Mouse (Mus musculus) midbrain, embryonic 11.5 days (tissue): ENCODE data around the gene Fancg. TPM values are rescaled to one million over a fixed set of nuclear protein-coding genes. Genes with fewer than 3 reads are reported as not detected.
A peak's percentile ranks its signal among the peaks of the same experiment; 100 is the strongest.

Experiments used
- ATAC-seq: fragments of 200-750 bp; cut with Nextera tagmentation; 2 replicates; pipeline ENCODE4 v1.8.0; 2017; ENCODE audit warnings: moderate TSS enrichment, moderate library complexity; ENCODE audit not compliant: low FRiP score
- DNase-seq: peaks from one replicate; pipeline ENCODE4 v3.0.0; 2015; ENCODE audit warnings: low spot score; ENCODE audit errors: missing footprints
- H3K27ac ChIP-seq: fragments of 300-500 bp; sonication (generic); 2 replicates; pipeline ENCODE4 v1.5.1; 2014; ENCODE audit warnings: low read depth, low read length
- H3K27me3 ChIP-seq: fragments of 300-500 bp; sonication (generic); 2 replicates; pipeline ENCODE4 v1.6.1; 2014; ENCODE audit warnings: mild to moderate bottlenecking, low read length, moderate library complexity, mixed read lengths; ENCODE audit not compliant: control insufficient read depth, insufficient read depth
- H3K36me3 ChIP-seq: fragments of 300-500 bp; sonication (generic); 2 replicates; pipeline ENCODE4 v1.6.1; 2014; ENCODE audit warnings: mild to moderate bottlenecking, low read length, moderate library complexity, mixed read lengths; ENCODE audit not compliant: control insufficient read depth, insufficient read depth
- H3K4me1 ChIP-seq: fragments of 300-500 bp; sonication (generic); 2 replicates; pipeline ENCODE4 v1.6.1; 2014; ENCODE audit warnings: low read length; ENCODE audit not compliant: control insufficient read depth, insufficient read depth
- H3K4me2 ChIP-seq: fragments of 300-500 bp; sonication (generic); 2 replicates; pipeline ENCODE4 v1.6.1; 2014; ENCODE audit warnings: mild to moderate bottlenecking, moderate library complexity
- H3K4me3 ChIP-seq: fragments of 300-500 bp; sonication (generic); 2 replicates; pipeline ENCODE4 v1.5.1; 2014; ENCODE audit warnings: low read depth, low read length
- H3K9ac ChIP-seq: fragments of 300-500 bp; sonication (generic); 2 replicates; pipeline ENCODE4 v1.6.1; 2014; ENCODE audit warnings: low read length
- H3K9me3 ChIP-seq: fragments of 300-500 bp; sonication (generic); 2 replicates; pipeline ENCODE4 v1.6.1; 2016; ENCODE audit warnings: low read length; ENCODE audit not compliant: control insufficient read depth
- WGBS: fragments of 180-500 bp; shearing (Covaris S2); extraction: QIAGEN DNeasy Blood & Tissue Kit; methylation state at CpG from one replicate; pipeline ENCODE4 v1.1.7; 2014; 5-methylcytosine and 5-hydroxymethylcytosine counted together
- polyA plus RNA-seq: library from polyadenylated mRNA; unstranded; fragments of >200 nt; fragmentation: Nextera tagmentation; extraction: Ambion mirVana; gene quantifications from 2 replicates; pipeline ENCODE4 v1.2.1, GENCODE M21; 2014

Gene Fancg
- polyA plus RNA-seq, 1 experiment from 2014 or later: 22.0 TPM

DNA sequence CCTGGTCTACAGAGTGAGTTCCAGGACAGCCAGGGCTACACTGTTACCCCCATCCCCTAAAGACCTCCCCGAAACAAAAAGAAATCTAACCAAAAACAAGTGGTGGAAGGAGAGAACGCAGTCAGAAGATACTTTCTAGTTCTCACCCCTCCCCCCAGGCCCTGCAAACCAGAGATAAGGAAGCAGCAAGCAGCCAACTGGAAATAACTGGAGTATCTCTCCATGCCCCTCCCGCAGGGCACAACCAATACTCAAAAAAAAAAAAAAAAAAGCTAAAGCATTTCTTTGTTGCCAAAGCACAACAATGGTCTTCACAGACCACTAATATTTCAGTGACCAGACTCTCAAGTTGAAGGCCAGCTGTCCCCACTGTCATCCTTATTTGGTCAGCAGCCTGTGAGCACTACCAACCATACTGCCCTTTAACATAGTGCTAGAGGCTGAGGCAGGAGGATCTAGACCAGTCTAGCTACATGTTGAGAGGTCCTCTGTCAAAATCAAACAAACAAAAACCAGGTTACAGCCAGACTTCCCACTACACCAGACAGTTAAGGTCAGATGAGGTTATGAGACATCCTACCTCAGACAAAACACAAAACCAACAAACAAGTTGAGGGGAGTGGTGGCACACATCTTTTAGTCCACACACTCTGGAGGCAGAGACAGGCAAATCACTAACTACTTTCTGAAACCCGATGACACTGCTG lies 27.7 kb upstream of the Fancg start:
- Histone ChIP-seq H3K9ac (no peak overlapping the region), H3K9me3 (no peaks in the 10 kb centered on the region), H3K4me1 (peaks cover 22% of the 10 kb centered on the region), H3K27ac (no peak overlapping the region), H3K36me3 (peaks cover 14% of the 10 kb centered on the region), H3K4me3 (no peak overlapping the region), H3K27me3 (no peaks in the 10 kb centered on the region), H3K4me2 (no peak overlapping the region; the same call in 1 of the 2 replicates)
- WGBS: 73% methylated on average over 4 of the region's 4 CpGs
- DNase-seq (no peak), ATAC-seq (no peak)

DNA sequence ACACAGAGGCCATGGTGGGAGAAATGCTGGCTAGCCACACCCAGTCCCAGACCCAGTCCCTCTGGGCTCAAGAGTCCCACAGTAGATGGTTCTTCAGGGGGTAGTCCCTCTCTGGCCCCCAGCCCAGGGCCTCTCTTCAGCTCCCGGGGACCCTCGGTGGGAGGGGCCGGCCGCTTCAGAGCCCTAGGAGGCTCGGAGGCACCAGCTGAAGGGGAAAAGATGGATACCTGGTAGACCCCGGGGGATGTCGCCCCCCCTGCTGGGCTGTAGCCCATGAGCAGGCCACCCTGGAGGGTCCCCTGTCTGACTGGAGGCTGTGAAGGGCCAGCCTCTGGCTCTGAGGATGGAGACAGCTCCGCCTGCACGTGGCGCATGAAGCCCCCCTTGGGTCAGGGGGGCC lies 26.1 kb upstream of the Fancg start:
- Histone ChIP-seq H3K9me3 (no peaks in the 10 kb centered on the region), H3K27me3 (no peaks in the 10 kb centered on the region), H3K4me2 (no peak overlapping the region), H3K27ac (no peak overlapping the region), H3K4me1 (peaks cover 32% of the 10 kb centered on the region), H3K4me3 (no peak overlapping the region), H3K36me3 (peaks cover 14% of the 10 kb centered on the region), H3K9ac (no peak overlapping the region)
- WGBS: 89% methylated on average over 10 of the region's 10 CpGs
- ATAC-seq (no peak), DNase-seq (no peak)

DNA sequence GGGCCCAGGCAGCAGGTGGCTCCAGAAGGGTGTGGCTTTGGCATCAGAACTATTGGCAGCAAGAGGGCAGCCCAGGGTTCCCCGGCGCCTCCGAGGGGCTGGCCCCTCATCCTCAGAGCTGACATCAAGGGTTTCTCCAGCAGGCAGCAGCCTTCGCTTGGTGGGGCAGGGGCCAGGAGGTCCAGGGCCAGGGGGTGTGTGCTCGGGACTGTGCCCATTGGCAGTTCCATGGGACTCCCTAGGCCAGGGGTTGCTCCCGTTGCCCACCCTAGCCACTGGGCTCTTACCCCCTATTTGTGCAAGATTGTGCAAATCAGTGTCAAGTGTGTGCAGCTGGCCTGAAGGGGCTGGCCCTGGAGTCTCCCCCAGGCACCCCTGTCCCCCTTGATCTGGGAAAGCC lies 25.5 kb upstream of the Fancg start:
- ATAC-seq: no peak
- Histone ChIP-seq H3K4me2 (no peak overlapping the region), H3K27me3 (no peaks in the 10 kb centered on the region), H3K4me1 (peaks cover 29% of the 10 kb centered on the region), H3K9ac (no peak overlapping the region), H3K4me3 (no peak overlapping the region), H3K36me3 (peaks cover 14% of the 10 kb centered on the region), H3K27ac (no peak overlapping the region), H3K9me3 (no peaks in the 10 kb centered on the region)
- no peak for DNase-seq
- 86% methylated on average over 6 of the region's 6 CpGs for WGBS

DNA sequence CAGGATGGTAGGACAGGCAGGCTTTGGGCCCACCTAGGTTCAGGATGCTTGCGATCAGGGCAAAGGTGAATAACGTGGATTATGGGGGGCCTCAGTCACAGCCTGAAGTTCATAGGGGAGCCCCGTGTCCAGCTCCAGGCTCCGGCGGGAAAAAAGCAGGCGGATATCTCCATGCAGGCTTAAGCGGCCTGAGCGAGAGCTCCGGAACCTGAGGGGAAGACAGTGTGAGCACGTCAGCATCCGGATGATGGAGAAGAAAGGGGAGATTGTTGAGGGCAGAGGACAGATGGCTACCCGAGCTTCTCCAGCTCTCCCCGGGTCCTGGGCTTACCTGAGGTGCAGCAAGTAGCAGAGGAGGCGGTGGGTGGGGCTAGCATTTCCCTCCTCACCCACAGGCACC lies 23.2 kb upstream of the Fancg start:
- no peak for DNase-seq
- no peak for ATAC-seq
- Histone ChIP-seq H3K9ac (no peak overlapping the region), H3K4me3 (no peak overlapping the region), H3K4me1 (peaks cover 18% of the 10 kb centered on the region), H3K27ac (no peak overlapping the region), H3K27me3 (no peaks in the 10 kb centered on the region), H3K4me2 (no peak overlapping the region), H3K9me3 (no peaks in the 10 kb centered on the region), H3K36me3 (peaks cover 21% of the 10 kb centered on the region)
- 85% methylated on average over 14 of the region's 14 CpGs for WGBS

DNA sequence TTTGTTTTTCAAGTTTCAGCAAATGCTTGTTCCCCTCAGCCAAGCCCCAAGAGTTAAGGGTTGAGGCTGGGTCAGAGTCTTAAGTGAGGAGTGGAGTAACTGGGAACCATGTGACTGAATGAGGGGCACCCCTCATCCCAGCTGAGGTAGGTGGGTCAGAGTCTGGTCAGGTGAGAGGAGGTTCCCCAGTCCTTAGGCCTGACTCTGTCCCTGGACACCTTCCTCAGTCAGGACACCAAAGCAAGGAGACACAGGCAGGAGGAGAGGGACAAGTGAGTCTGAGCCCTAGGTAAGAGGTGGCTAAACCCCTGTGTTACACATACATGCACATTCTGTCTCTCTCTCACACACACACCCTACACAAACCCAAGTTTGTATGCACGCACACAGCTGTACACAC lies 22.2 kb upstream of the Fancg start:
- no peak overlapping the region for H3K4me3 ChIP-seq
- WGBS: 77% methylated on average over 1 of the region's 1 CpGs
- DNase-seq: no peak
- no peaks in the 10 kb centered on the region for H3K9me3 ChIP-seq
- peaks cover 18% of the 10 kb centered on the region for H3K4me1 ChIP-seq
- H3K4me2 ChIP-seq: no peak overlapping the region
- H3K27me3 ChIP-seq: no peaks in the 10 kb centered on the region
- peak overlapping the region; percentile 91 for H3K27ac ChIP-seq
- no peak for ATAC-seq
- H3K36me3 ChIP-seq: peaks cover 21% of the 10 kb centered on the region
- no peak overlapping the region; the same call in 1 of the 2 replicates for H3K9ac ChIP-seq

DNA sequence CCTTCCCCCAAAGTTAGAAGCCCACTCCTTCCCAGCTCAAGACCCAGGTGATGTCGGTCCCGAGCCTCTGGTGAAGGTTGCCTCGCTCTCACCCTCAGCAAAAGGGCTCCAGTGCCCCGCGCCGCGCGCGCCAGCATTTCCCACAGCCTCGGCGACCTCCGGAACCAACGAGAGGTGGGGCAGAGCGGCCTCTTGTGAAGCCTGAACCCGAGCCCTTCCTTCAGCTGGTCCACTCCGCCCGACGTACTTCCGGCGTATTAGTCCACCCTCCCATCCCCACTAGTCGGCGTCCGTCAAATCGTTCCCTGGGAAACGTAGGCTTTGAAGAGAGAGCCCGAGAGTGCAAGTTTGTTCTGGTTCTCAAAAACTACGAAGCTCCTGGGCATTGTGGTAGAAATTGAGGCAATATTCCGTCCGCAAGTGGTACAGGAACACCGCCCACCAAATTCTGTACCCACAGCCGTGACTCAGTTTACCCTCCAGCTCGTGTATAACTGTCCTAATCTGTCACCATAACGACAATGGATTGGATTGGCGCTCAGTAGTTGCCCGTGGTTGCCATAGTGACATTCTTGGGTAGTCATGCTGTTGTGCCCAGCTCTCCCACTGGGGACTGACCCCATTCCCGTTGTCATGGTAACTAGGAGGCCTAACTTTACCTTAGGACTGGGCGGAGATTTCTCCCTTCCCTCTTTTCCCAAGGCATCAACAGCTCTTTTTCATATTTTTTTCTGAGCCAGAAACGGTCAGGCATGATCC lies 21.1 kb upstream of the Fancg start, which contains the start of gene Stoml2:
Gene Stoml2 (minus strand): TSS at position 474 of the 759 bp plus-strand sequence.
- Histone ChIP-seq H3K4me3 (peak within 1 kb of the TSS; percentile 63), H3K36me3 (peaks cover 19% of the 10 kb centered on the region)

DNA sequence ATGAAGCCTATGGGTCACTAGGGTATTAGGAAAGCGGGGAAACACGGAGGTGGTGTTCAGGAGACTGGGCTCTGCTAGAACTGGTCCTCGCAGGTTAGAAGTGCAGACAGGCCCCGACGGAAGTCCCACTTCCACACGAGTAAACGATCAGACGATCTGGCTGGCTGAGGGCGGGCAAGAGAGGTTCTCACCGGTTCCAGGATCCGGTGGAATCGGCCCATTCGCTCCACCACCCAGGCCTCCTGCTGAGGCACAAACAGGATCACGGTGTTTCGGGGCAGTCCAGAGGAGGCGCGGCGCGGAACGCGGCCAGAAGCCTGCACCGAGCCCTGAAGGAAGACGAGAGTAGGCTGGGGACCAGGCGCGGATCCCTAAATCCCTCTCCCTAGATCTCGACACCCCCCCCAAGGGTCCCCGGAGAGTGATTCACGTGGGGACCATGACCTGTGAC lies 20.5 kb upstream of the Fancg start:
- H3K27me3 ChIP-seq: no peaks in the 10 kb centered on the region
- peaks cover 14% of the 10 kb centered on the region for H3K36me3 ChIP-seq
- peak overlapping the region; percentile 63 for H3K4me3 ChIP-seq
- H3K27ac ChIP-seq: peak overlapping the region; percentile 91
- peaks cover 17% of the 10 kb centered on the region for H3K4me1 ChIP-seq
- ATAC-seq (peak; percentile 65; the same call in 1 of the 2 replicates), DNase-seq (no peak)
- no peaks in the 10 kb centered on the region for H3K9me3 ChIP-seq
- H3K4me2 ChIP-seq: peak overlapping the region; percentile 80
- H3K9ac ChIP-seq: peak overlapping the region; percentile 85
- 1% methylated on average over 28 of the region's 28 CpGs for WGBS

More for the DNA sequence above, 21.1 kb upstream of the Fancg start, which contains the start of gene Stoml2:
- WGBS: under 1% methylated on average over 38 of the region's 38 CpGs
- peak within 1 kb of the TSS; percentile 80 for H3K4me2 ChIP-seq
- H3K27me3 ChIP-seq: no peaks in the 10 kb centered on the region
- H3K9ac ChIP-seq: peak within 1 kb of the TSS; percentile 85
- ATAC-seq: peak; percentile 96
- peak; percentile 99 for DNase-seq
- peak within 1 kb of the TSS; percentile 91 for H3K27ac ChIP-seq
- no peaks in the 10 kb centered on the region for H3K9me3 ChIP-seq
- peaks cover 17% of the 10 kb centered on the region for H3K4me1 ChIP-seq

DNA sequence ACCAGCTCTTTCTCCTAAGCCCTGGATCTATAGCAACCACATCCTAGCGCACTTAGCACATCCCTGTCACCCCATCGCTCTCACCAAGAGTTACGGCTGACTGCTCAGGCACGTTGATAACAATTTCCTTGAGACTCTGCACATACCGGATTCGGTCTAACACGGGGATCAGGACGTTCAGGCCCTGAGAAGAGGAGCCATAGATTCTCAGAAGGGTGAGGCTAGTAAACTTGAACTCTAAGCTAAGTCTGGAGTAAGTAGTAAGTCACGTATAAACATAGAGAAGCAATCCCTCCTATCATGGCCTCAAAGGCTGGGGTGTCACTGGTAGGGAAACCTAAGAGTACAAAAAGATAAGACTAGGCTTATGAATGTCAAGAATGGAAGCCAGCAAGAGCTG lies 20.0 kb upstream of the Fancg start:
- no peak overlapping the region; the same call in 1 of the 2 replicates for H3K27ac ChIP-seq
- H3K4me2 ChIP-seq: peak overlapping the region; percentile 80
- H3K4me1 ChIP-seq: peaks cover 17% of the 10 kb centered on the region
- H3K9ac ChIP-seq: peak overlapping the region; percentile 85
- peaks cover 14% of the 10 kb centered on the region for H3K36me3 ChIP-seq
- 80% methylated on average over 9 of the region's 9 CpGs for WGBS
- peak overlapping the region; percentile 63 for H3K4me3 ChIP-seq
- ATAC-seq: no peak
- DNase-seq: no peak
- H3K9me3 ChIP-seq: no peaks in the 10 kb centered on the region
- no peaks in the 10 kb centered on the region for H3K27me3 ChIP-seq

DNA sequence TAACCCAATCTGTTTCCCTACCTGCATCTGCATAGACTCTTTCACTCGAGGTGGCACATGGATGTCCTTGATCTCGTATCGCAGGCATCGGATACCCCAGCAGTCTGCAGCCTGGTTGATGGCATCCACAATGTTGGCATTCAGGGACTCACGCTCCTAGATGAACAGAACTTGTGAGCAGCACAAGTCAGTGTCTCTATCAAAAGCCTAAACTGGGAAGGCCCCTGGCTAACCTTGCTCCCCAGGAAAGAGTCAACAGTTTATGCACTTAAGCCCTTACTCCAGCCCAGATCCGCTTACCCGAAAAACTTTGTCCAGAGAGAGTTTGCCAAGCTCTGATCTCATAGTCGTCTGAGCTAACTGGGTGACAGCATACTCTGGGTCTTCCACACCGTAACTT lies 19.4 kb upstream of the Fancg start:
- H3K9ac ChIP-seq: no peak overlapping the region
- peaks cover 14% of the 10 kb centered on the region for H3K36me3 ChIP-seq
- H3K4me3 ChIP-seq: no peak overlapping the region
- no peak overlapping the region for H3K27ac ChIP-seq
- 91% methylated on average over 9 of the region's 9 CpGs for WGBS
- no peaks in the 10 kb centered on the region for H3K27me3 ChIP-seq
- H3K4me1 ChIP-seq: peaks cover 20% of the 10 kb centered on the region
- ATAC-seq (no peak), DNase-seq (peak; percentile 66)
- H3K4me2 ChIP-seq: no peak overlapping the region; the same call in 1 of the 2 replicates
- H3K9me3 ChIP-seq: no peaks in the 10 kb centered on the region
